Mouse (Mus musculus) midbrain, embryonic 10.5 days (tissue): Measurements from ENCODE around the gene Btbd35f12. TPM values are rescaled to one million over a fixed set of nuclear protein-coding genes. Genes with fewer than 3 reads are reported as not detected.
"Not testable (repeated sequence)": the region's sequence is repeated elsewhere in the genome, so short reads cannot be mapped to it uniquely, and the experiment has no call there.

ENCODE experiments used
- DNase-seq: peaks from one replicate; pipeline ENCODE4 v3.0.0-alpha.2; 2017; ENCODE audit warnings: low spot score
- H3K27ac ChIP-seq: fragments of 300-500 bp; sonication (generic); replicated peaks from 2 replicates; pipeline ENCODE4 v1.5.1; 2016; ENCODE audit warnings: mild to moderate bottlenecking
- H3K27me3 ChIP-seq: fragments of 300-500 bp; sonication (generic); 2 replicates; pipeline ENCODE4 v1.6.1; 2016; ENCODE audit warnings: low read depth, mild to moderate bottlenecking; ENCODE audit not compliant: poor library complexity, severe bottlenecking
- H3K36me3 ChIP-seq: fragments of 300-500 bp; sonication (generic); 2 replicates; pipeline ENCODE4 v1.6.1; 2016; ENCODE audit warnings: mild to moderate bottlenecking, moderate library complexity
- H3K4me1 ChIP-seq: fragments of 300-500 bp; sonication (generic); 2 replicates; pipeline ENCODE4 v1.6.1; 2016
- H3K4me3 ChIP-seq: fragments of 300-500 bp; sonication (generic); 2 replicates; pipeline ENCODE4 v1.5.1; 2016; ENCODE audit warnings: mild to moderate bottlenecking, moderate library complexity
- H3K9me3 ChIP-seq: fragments of 300-500 bp; sonication (generic); replicated peaks from 2 replicates; pipeline ENCODE4 v1.6.1; 2016; ENCODE audit warnings: mild to moderate bottlenecking
- WGBS: fragments of 180-500 bp; shearing (Covaris S2); methylation state at CpG from one replicate; pipeline ENCODE4 v1.1.7; 2016; 5-methylcytosine and 5-hydroxymethylcytosine counted together
- polyA plus RNA-seq: library from polyadenylated mRNA; unstranded; fragments of >200 nt; fragmentation: Nextera tagmentation; extraction: Ambion mirVana; gene quantifications from 2 replicates; pipeline ENCODE4 v1.2.1, GENCODE M21; 2016

The Btbd35f12 gene
- polyA plus RNA-seq = not detected in 2 replicates

GRCm38 (mm10) chrX:33313079-33313478 lies at the start of gene Btbd35f12:
TSS of gene Btbd35f12 (plus strand) at chrX:33313379.
- H3K4me1 ChIP-seq, H3K27ac ChIP-seq, H3K4me3 ChIP-seq, H3K9me3 ChIP-seq, H3K36me3 ChIP-seq, DNase-seq, H3K27me3 ChIP-seq: not testable (repeated sequence)
- no CpG with 5 or more reads among the region's 3 CpGs for WGBS

- not testable (repeated sequence) for H3K27me3 ChIP-seq, H3K27ac ChIP-seq, H3K4me3 ChIP-seq, H3K36me3 ChIP-seq, H3K9me3 ChIP-seq, H3K4me1 ChIP-seq, DNase-seq
- 83% methylated on average over 2 of the region's 2 CpGs for WGBS
Measured at GRCm38 (mm10) chrX:33353254-33353653, 40.1 kb downstream of the Btbd35f12 start.

Other genes with a start within 250 kb of the Btbd35f12 start
- gene Spin2-ps6, start 78.5 kb upstream of the Btbd35f12 start, polyA plus RNA-seq = not detected in 2 replicates